Mouse (Mus musculus) stomach, embryonic 16.5 days (tissue): Measurements from ENCODE around the gene Ddr2. TPM values are rescaled to one million over a fixed set of nuclear protein-coding genes. Genes with fewer than 3 reads are reported as not detected.

Experiments
- ATAC-seq: fragments of 200-750 bp; cut with Nextera tagmentation; 2 replicates; pipeline ENCODE4 v1.8.0; 2017; ENCODE audit warnings: moderate number of reproducible peaks, moderate TSS enrichment; ENCODE audit not compliant: insufficient read depth, low FRiP score
- H3K27ac ChIP-seq: fragments of 300-500 bp; sonication (generic); 2 replicates; pipeline ENCODE4 v1.5.1; 2014; ENCODE audit warnings: low read length
- H3K27me3 ChIP-seq: fragments of 300-500 bp; sonication (generic); 2 replicates; pipeline ENCODE4 v1.6.1; 2014; ENCODE audit warnings: low read length, control low read depth, mixed read lengths; ENCODE audit not compliant: control insufficient read depth, insufficient read depth
- H3K36me3 ChIP-seq: fragments of 300-500 bp; sonication (generic); 2 replicates; pipeline ENCODE4 v1.6.1; 2014; ENCODE audit warnings: low read length; ENCODE audit not compliant: control insufficient read depth, insufficient read depth
- H3K4me1 ChIP-seq: fragments of 300-500 bp; sonication (generic); 2 replicates; pipeline ENCODE4 v1.6.1; 2014; ENCODE audit warnings: low read length, control low read depth, mixed read lengths; ENCODE audit not compliant: control insufficient read depth, insufficient read depth
- H3K4me2 ChIP-seq: fragments of 300-500 bp; sonication (generic); 2 replicates; pipeline ENCODE4 v1.6.1; 2014; ENCODE audit warnings: low read depth, low read length, mixed read lengths
- H3K4me3 ChIP-seq: fragments of 300-500 bp; sonication (generic); replicated peaks from 2 replicates; pipeline ENCODE4 v1.5.1; 2014; ENCODE audit warnings: mild to moderate bottlenecking, low read length
- H3K9ac ChIP-seq: fragments of 300-500 bp; sonication (generic); 2 replicates; pipeline ENCODE4 v1.6.1; 2014; ENCODE audit warnings: low read length
- H3K9me3 ChIP-seq: fragments of 300-500 bp; sonication (generic); replicated peaks from 2 replicates; pipeline ENCODE4 v1.6.1; 2016; ENCODE audit warnings: low read length, control low read depth; ENCODE audit not compliant: control insufficient read depth
- WGBS: fragments of 180-500 bp; shearing (Covaris S2); extraction: QIAGEN DNeasy Blood & Tissue Kit; methylation state at CpG from one replicate; pipeline ENCODE4 v1.1.7; 2014; 5-methylcytosine and 5-hydroxymethylcytosine counted together
- polyA plus RNA-seq: library from polyadenylated mRNA; unstranded; fragments of >200 nt; fragmentation: Nextera tagmentation; extraction: Ambion mirVana; gene quantifications from 2 replicates; pipeline ENCODE4 v1.2.1, GENCODE M21; 2015

Ddr2 gene
- polyA plus RNA-seq, 1 experiment from 2014 or later, result 57.1 TPM

- H3K4me3 ChIP-seq, result no peak overlapping the region
- 0 out of 2 replicates have a peak, but pooled peaks cover 3% of the 10 kb centered on the region for H3K4me1 ChIP-seq
- peak; percentile 44; the same call in 1 of the 2 replicates for ATAC-seq
- no peak overlapping the region for H3K4me2 ChIP-seq
- no peak overlapping the region for H3K27ac ChIP-seq
- no peaks in the 10 kb centered on the region for H3K9me3 ChIP-seq
- no peaks in the 10 kb centered on the region for H3K27me3 ChIP-seq
- peaks cover 20% of the 10 kb centered on the region for H3K36me3 ChIP-seq
- H3K9ac ChIP-seq, result no peak overlapping the region
- 78% methylated on average over 9 of the region's 9 CpGs for WGBS
Measured at GRCm38 (mm10) chr1:170147651-170148448, 37.3 kb upstream of the Ddr2 start.

DNA sequence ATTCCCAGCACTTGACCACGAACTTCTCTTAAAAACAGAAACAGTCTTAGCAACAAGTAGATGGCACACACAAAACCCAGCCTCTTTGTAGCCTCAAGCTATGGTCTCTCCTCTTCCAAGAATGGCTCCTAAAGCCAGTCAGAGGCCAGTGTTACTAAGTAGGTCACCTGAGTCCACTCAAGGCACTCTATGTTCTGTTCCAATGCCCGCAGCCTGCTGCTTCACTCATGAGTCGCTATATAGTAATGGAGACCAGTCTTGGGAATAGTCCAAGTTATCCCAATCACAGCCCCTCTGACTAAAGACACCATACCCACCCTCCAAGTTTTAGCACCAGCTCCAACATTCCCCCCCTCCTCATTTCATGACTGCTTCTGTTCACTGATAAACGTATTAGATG is 35.0 kb upstream of the Ddr2 start:
- 92% methylated on average over 4 of the region's 4 CpGs for WGBS
- Histone ChIP-seq H3K4me2 (no peak overlapping the region), H3K27me3 (no peaks in the 10 kb centered on the region), H3K27ac (no peak overlapping the region), H3K9ac (no peak overlapping the region), H3K36me3 (peaks cover 23% of the 10 kb centered on the region), H3K4me1 (0 out of 2 replicates have a peak, but pooled peaks cover 3% of the 10 kb centered on the region), H3K4me3 (no peak overlapping the region), H3K9me3 (no peaks in the 10 kb centered on the region)
- no peak for ATAC-seq

GRCm38 (mm10) chr1:170142256-170142871 is 31.8 kb upstream of the Ddr2 start:
- no peaks in the 10 kb centered on the region for H3K4me1 ChIP-seq
- no peak overlapping the region for H3K4me3 ChIP-seq
- peaks cover 13% of the 10 kb centered on the region for H3K36me3 ChIP-seq
- no peak overlapping the region for H3K27ac ChIP-seq
- 89% methylated on average over 8 of the region's 8 CpGs for WGBS
- H3K4me2 ChIP-seq, result no peak overlapping the region
- H3K9ac ChIP-seq, result no peak overlapping the region
- ATAC-seq, result no peak
- H3K27me3 ChIP-seq, result no peaks in the 10 kb centered on the region
- H3K9me3 ChIP-seq, result no peaks in the 10 kb centered on the region

- WGBS, result 93% methylated on average over 5 of the region's 5 CpGs
Measured at GRCm38 (mm10) chr1:170141626-170142025, 31.1 kb upstream of the Ddr2 start.

DNA sequence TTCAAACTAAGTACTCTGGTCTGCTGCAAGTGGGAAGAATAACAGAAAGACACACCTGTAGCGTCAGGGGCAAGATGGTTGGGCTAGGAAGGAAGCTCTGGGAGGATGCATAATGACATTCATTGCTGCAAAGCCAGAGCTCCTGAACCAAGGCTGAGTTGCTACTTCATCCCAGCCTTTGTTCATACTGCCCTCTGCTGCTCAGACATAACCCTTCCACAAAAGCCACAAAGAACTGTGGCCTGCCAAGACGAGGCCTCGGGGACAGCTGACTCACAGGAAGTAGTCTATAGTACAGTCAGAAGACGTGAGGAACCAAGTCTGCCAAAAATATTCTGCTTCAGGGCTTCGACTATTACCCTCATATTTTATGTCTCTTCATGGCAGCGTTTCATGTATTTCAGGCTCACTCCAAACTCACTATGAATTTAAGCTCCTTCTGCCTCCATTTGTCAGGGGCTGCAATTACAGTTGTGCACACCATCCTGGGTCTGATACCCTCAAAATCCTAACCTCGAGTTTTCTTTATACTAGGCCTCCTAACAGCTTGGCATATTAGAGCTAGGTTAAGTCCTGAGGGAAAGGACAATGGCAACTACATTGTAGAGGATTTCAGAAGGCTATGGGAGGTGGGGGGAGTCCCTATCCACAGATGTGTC is 25.9 kb upstream of the Ddr2 start:
- no peaks in the 10 kb centered on the region for H3K9me3 ChIP-seq
- H3K4me3 ChIP-seq, result no peak overlapping the region
- H3K4me2 ChIP-seq, result no peak overlapping the region
- peak; percentile 87 for ATAC-seq
- 9% methylated on average over 7 of the region's 7 CpGs for WGBS
- no peaks in the 10 kb centered on the region for H3K4me1 ChIP-seq
- H3K9ac ChIP-seq, result 0 out of 2 replicates have a peak overlapping the region, but pooled peaks have one; percentile 5
- peak overlapping the region; percentile 31; the same call in 1 of the 2 replicates for H3K27ac ChIP-seq
- no peaks in the 10 kb centered on the region for H3K27me3 ChIP-seq
- no peaks in the 10 kb centered on the region; the same call in 1 of the 2 replicates for H3K36me3 ChIP-seq

More at GRCm38 (mm10) chr1:170141626-170142025, 31.1 kb upstream of the Ddr2 start:
- Histone ChIP-seq H3K36me3 (peaks cover 13% of the 10 kb centered on the region; the same call in 1 of the 2 replicates), H3K4me2 (no peak overlapping the region), H3K4me3 (no peak overlapping the region), H3K27me3 (no peaks in the 10 kb centered on the region), H3K9ac (no peak overlapping the region), H3K4me1 (no peaks in the 10 kb centered on the region), H3K27ac (no peak overlapping the region), H3K9me3 (no peaks in the 10 kb centered on the region)
- no peak for ATAC-seq

DNA sequence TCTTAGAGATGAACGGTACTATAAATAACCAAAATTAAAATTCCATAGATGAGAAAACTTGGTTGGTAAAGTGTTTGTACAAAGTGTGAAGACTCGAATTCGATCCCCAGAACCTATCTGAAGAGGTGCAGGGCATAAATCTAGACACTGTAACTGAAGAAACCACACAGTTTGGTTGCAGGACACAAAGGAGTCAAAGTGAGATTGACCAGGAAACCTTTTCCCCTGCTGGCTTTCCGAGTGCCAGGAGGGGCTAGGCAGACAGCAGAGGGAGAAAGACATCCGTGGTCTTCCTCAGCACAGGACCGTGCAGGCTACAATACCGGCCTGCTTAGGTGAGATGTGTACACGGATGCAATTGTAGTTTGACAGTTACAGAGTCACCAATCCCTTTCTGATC is 23.7 kb upstream of the Ddr2 start:
- no peak for ATAC-seq
- H3K4me2 ChIP-seq, result no peak overlapping the region
- H3K9ac ChIP-seq, result no peak overlapping the region
- H3K9me3 ChIP-seq, result no peaks in the 10 kb centered on the region
- 80% methylated on average over 8 of the region's 8 CpGs for WGBS
- H3K4me1 ChIP-seq, result no peaks in the 10 kb centered on the region
- no peaks in the 10 kb centered on the region for H3K27me3 ChIP-seq
- no peak overlapping the region for H3K4me3 ChIP-seq
- no peak overlapping the region for H3K27ac ChIP-seq
- H3K36me3 ChIP-seq, result no peaks in the 10 kb centered on the region

- Histone ChIP-seq H3K9ac (no peak overlapping the region), H3K4me3 (no peak overlapping the region), H3K36me3 (no peaks in the 10 kb centered on the region), H3K4me1 (no peaks in the 10 kb centered on the region), H3K9me3 (no peaks in the 10 kb centered on the region), H3K27ac (no peak overlapping the region), H3K4me2 (no peak overlapping the region), H3K27me3 (no peaks in the 10 kb centered on the region)
- ATAC-seq, result no peak
- 25% methylated on average over 3 of the region's 3 CpGs for WGBS
Measured at GRCm38 (mm10) chr1:170130962-170131361, 20.4 kb upstream of the Ddr2 start.

DNA sequence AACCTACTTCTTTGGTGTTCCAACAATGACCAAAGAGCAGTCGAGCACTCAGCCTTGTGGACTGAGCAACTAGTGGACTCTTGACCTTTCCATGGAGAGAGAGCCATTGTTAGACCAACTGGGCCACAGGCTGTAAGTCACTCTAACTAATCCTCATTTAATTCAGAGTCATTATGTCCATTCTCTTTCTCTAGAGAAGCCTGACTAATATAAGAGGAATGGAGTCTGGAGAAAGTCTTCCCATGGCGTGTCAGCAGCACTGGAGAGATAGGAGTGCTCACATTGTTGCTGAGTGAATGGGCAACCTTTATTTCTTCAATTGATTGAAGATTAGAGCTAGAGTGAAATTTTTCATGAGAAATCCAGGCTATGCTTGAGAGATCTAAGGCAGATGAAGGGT is 14.1 kb upstream of the Ddr2 start:
- no peaks in the 10 kb centered on the region for H3K36me3 ChIP-seq
- no peaks in the 10 kb centered on the region for H3K27me3 ChIP-seq
- WGBS, result 74% methylated on average over 2 of the region's 2 CpGs
- no peaks in the 10 kb centered on the region for H3K4me1 ChIP-seq
- ATAC-seq, result no peak
- no peak overlapping the region for H3K9ac ChIP-seq
- H3K4me3 ChIP-seq, result no peak overlapping the region
- H3K27ac ChIP-seq, result no peak overlapping the region
- H3K9me3 ChIP-seq, result no peaks in the 10 kb centered on the region
- no peak overlapping the region for H3K4me2 ChIP-seq

DNA sequence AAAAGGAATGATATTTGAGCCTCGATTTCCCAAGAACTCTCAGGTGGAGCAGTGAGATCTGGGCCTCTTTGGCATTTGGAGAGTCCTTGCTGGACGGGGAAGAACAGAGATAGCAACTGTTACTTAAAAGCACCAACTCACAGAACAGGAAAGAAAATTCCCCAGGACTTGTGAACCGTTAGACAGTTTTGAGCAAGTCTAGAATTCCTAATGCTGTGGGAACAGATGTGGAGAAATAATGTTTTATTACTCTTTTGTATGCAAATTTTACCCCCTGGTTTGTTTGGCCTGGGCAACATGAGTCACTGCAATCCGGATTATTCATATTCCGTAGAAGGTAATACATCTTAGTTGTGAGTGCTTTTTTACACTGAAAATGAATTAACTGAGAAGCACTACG is 3.1 kb upstream of the Ddr2 start:
- WGBS, result 72% methylated on average over 6 of the region's 6 CpGs
- Histone ChIP-seq H3K27ac (no peak overlapping the region), H3K36me3 (no peaks in the 10 kb centered on the region), H3K4me3 (no peak overlapping the region), H3K27me3 (no peaks in the 10 kb centered on the region), H3K4me2 (no peak overlapping the region), H3K9ac (no peak overlapping the region), H3K4me1 (peaks cover 8% of the 10 kb centered on the region), H3K9me3 (no peaks in the 10 kb centered on the region)
- ATAC-seq, result no peak
